Mouse (Mus musculus) thymus, adult 2 months (tissue): Measurements from ENCODE around the gene Mis18bp1.

Source experiments
- CTCF ChIP-seq: fragments of 200-500 bp; IDR thresholded peaks from 2 replicates; pipeline ENCODE4 v1.5.1; 2012; ENCODE audit warnings: mild to moderate bottlenecking, control low read depth, low read length, moderate library complexity, borderline replicate concordance; ENCODE audit not compliant: control insufficient read depth, poor library complexity, insufficient read depth; ENCODE audit errors: extremely low read depth
- POLR2A ChIP-seq: fragments of 200-500 bp; IDR thresholded peaks from 2 replicates; pipeline ENCODE4 v1.6.1; 2012; ENCODE audit warnings: mild to moderate bottlenecking, low read length, control low read depth, moderate library complexity; ENCODE audit not compliant: control insufficient read depth, poor library complexity, insufficient read depth; ENCODE audit errors: extremely low read depth

DNA sequence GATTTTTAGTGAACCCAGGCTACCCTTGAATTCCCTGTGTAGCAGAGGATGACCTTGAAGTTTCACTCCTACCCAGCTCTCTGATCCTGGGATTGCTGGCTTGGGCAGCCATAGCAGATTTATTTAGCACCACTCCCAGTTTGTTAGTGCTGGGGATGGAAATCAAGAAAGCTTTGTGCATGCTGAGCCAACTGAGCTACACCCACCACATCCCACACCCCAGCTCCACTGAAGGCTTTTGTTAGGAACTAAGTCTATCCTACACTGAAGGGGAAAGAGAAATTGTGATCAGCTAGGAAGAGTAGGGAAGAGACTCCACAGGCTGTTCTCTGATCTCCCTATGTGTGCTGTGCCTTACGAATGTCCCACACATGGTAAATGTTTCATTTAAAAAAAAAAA is 59.6 kb downstream of the Mis18bp1 start:
- no peak for TF ChIP-seq CTCF
- no peak for TF ChIP-seq POLR2A
